Mouse (Mus musculus) embryo, embryonic 11 days (tissue): ENCODE results near the gene Vps41.
A peak's percentile ranks its signal among the peaks of the same experiment; 100 is the strongest.

Experiments
- DNase-seq: peaks from one replicate; pipeline ENCODE4 v3.0.0-alpha.2; 2015

Gene Vps41

DNA sequence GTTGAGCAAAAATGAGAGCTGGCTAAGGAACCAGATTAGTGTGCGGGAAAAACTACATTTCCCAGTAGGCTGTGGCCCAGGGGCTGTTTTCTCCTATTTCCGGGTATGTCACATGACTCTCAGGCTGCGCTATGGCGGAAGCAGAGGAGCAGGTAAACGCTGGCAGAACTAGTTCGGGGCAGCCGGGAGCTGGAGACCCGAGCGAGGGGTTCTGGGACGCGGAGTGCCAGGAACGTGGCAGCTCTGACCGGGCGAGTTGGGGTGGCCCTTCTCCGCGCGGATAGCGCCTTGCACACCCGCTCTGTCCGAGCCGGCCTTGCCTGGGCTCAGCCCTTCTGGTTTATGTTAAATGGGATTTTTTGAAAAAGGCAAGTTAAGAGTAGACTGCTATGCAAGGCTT is at the start of gene Vps41:
Vps41 (plus strand) TSS at position 102 of the 400 bp plus-strand sequence.
- DNase-seq: peak; percentile 89

DNA sequence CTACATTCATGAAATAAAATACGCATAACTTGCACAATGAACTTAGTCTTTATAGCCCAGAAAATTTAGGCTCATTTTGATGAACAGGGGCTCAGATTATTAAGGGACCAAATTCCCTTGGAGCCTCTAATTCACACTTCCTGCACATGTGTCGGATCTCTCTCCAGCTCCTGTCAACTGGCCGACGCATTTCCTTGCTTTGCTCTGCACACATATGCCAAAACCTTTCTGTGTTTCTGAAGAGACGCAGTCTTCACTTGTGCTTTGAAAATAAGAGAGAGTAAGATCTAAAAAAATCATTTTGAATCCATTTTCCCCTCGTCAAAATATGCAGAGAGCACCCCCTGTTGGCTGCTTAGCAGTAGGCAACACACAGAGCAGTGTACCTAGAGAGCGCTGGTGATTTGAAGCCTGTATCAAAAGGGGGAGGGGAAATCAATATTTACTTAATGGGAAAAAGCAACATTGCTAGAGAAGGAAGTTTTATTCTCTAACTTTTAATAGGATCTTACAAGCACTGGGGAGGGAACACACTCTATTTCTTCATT is 18.5 kb upstream of the Vps41 start:
- peak; percentile 68 for DNase-seq

DNA sequence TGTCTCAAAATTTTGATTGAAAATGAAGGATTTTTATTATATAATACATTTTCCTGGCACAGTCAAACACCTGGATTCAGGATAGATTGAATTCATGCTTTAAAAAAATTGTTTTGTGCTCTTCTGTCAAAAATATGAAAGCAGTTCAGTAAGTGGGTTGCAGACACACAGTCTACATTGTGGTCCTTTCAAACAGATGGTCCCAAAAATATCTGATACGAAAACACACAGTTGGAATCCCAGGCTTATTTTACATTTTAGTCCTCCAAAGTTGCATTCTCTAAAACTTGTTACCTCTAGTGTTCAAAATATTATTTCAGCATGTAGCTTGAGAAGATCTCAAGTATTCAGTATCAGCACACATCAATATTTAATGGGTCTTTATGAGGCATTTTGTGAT is 5.4 kb upstream of the Vps41 start:
- DNase-seq: no peak

DNA sequence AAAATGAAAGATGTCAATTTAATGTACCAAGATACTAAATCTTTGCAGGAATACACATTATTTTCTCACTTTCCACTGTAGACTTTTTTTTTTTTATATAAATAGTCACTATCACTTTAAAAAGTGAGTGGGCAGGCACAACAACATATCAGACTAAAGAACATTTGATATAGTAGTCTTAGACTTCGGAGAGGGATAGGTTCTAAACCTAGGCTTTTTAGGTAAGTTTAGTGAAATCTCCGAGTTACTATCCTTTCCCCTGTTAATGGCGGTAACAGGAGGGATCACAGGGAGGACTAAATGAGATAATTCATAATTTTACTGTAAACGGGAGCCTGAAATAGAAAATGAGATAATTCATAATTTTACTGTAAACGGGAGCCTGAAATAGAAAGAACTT is 379 bp upstream of the Vps41 start:
- no peak for DNase-seq

DNA sequence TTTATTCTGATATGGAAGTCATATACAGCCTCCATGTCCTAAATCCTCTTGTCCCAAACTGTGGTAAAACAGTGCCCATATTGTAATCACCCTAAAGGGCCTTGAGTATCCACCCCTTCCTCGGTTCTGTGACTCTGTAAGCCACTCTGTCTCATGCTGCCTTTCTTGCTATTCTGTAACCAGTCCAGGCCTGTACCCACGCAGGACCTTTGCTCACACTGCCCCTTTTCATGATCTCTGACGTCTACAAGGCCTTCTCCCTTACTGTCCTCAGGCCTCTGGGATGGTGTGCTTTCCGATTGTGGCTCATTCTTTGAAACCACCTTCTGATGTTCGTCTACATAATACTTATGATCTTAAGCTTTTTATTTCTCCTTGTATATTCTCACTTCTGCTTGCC is 1.4 kb downstream of the Vps41 start:
- no peak for DNase-seq

DNA sequence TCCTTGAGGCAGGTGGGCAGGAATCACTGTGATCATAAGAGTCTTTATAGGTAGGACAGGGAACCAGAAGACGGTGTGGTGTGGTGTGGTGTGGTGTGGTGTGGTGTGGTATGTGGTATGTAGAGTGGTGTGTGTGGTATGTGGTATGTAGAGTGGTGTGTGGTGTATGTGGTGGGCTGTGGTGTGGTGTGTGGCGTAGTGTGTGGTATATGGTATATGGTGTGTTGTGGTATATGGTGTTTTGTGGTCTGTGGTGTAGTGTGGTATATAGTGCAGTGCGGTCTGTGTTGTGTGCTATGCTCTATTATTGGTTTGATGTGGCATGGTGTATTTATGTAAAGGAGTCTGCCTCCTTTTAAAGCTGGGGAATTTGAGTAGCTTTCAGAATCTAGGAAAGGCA is 13.6 kb downstream of the Vps41 start:
- no peak for DNase-seq

DNA sequence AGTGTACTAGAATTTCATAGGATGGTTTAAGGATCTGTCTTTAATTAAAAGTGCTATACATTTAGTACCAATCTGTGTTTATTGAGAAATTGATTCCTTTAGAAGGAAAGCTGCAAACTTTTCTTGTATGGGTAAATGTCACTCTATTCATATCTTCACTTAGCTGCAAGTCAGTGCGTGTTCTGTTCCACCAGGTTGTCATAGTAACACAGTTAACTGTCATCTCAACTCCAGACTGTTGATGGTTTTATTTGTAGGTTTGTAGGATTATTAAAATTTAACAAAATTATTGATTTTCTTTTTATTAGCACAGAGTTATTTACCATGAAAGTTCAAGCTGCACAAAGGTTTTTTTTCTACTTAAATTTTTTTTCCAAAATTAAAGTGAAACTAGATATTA is 19.5 kb downstream of the Vps41 start:
- no peak for DNase-seq

DNA sequence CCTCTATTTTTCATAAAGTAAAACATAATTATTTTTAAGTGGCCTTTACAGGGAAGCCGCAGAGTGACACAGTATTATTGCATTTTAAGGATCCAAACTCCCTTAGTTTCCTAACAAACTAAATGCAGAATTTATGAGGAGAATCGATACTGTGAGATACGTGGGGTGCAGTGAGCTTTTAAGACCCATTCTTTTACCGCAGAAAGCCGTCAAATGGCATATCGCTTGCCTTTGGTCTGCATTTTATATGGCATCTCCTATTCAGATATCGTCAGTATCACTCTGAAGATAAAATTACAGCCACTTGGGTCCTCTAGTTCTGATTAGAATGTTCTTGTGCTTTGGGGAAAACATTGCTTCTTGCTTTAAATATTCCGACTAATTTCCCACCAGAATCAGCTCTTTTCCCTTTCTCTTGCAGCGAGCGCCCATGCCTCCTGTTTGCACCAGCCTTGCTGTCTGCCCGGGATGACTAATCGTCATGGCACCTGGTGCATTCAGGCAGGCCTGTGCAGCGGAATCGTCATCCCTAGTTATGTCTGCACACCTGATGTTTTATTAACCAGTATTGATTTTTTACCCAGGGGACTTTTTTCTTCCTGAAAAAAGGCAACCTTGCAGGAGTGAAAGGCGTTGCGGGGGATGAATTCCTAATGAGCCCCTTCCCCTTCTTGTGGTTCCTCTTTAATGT is 26.6 kb downstream of the Vps41 start:
- peak; percentile 16 for DNase-seq

DNA sequence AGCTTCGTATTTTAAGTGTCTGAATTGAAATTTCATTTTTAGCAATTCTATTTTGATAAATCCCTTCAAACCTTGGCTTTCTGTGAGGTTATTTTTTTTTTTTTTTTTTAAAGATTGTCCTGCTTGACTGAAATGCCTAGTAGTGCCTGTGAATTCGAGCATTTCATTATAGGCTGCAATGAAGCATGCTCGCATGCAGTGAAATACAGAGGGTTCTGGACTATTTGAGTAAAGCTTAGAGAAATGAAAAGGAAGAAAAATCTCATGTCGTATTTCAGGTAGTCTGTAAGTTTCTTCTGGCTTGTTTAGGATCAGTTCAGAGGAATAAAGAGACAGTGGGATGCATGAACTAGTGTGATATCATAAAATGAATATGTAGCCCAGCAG is 27.2 kb downstream of the Vps41 start:
- DNase-seq: no peak

DNA sequence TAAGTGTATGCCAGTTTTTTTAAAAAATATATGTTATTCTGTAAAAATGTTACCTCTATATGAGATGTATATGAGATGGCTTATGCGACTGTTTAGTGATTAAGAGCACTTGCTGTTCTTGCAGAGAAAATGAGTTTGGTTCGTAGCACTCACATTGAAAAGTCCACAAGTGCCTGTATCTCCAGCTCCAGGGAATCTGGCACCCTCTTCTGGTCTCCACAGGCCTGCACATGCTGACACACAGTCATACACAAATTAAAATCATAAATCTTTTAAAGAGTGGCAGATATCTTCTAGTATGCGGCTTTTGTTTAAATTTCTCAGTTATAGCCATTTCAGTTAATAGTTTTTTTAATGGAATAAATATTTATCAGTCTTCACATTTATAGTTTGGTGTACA is 40.9 kb downstream of the Vps41 start:
- DNase-seq: no peak

DNA sequence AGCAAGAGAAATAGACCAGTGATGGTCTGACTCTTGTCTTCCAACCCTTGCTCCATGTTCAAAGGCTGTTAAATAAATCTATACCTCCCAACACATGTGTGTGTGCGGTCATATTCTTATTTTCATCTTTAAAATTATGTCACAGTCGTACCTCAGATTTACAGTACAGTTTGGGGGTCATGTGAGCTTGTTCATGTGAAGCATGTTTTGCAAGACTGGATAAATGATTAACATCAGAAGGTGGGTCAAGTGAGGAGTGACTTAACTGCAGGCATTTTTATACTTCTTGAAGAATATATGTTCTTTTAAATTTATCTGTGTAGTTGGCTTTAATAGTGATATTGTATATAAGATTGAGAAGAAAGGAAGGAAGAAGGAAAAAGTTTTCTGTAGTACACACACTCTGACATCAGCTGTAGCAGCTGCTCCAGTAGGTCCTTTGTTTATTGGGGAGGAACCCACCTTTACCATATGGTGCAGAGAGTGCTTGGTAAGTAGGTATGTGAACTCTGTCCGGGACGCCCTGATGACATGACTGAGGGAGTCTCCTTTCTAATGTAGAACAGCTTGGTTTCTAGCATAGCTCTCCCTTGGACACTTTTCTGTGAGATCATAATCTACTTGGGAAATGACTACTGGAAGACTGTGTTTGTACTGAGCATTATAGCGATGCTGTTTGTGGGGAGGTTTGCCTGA is 42.4 kb downstream of the Vps41 start:
- DNase-seq: no peak

DNA sequence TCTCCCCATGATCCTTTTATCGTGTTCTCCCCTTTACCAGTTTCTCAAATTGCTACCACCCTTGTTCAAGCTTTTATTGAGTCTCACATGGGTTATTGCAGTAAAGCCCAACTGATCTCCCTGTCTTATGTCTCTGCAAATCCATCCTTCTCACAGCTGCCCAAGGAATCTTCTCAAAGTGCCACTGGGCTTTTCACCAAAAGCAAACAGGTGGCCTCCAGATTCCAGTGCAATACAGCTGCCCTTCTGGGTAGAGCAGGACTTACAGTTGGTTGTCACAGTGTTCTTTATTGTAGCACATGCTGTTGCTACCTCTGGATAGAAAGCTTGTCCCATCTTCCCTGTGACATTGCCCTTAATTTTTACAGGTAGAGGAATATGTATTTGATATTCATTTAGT is 44.4 kb downstream of the Vps41 start:
- DNase-seq: no peak

DNA sequence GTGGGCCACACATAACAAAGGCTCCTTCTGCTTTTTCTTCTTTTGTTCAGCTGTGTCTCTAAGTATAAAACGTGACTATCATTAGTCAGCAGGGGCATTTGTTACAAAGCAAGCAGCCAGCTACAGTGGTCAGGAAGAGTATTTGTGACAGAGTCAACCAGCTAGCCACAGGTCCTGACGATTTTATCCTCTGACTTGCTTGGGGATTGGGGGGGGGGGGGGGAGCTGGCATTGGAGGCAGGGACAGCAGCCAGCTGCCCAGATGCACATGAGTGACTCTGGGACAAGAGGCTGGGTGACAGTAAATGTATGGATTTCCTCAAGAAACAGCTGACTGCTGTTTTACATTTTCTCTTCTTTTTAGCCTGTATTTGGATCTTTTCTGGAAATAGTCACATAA is 50.8 kb downstream of the Vps41 start:
- no peak for DNase-seq

DNA sequence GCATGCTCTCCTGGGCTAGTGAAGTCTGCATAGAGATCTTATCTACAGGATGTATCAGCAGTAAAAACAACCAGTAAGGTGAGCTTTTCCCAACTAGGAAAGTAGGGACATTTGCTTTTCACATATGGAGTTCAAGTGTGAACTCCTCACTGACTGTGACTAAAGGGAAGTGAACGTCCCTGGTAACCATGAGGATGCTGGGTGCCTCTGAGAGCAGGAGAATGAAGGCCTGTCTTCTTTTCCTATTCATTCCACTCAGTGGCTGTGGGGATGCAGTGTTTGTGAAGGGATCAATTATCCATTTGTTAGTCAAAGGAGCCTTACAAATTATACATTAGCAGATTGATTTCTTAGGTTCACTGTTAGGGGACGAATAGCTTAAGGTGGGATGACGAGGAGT is 51.4 kb downstream of the Vps41 start:
- DNase-seq: no peak

DNA sequence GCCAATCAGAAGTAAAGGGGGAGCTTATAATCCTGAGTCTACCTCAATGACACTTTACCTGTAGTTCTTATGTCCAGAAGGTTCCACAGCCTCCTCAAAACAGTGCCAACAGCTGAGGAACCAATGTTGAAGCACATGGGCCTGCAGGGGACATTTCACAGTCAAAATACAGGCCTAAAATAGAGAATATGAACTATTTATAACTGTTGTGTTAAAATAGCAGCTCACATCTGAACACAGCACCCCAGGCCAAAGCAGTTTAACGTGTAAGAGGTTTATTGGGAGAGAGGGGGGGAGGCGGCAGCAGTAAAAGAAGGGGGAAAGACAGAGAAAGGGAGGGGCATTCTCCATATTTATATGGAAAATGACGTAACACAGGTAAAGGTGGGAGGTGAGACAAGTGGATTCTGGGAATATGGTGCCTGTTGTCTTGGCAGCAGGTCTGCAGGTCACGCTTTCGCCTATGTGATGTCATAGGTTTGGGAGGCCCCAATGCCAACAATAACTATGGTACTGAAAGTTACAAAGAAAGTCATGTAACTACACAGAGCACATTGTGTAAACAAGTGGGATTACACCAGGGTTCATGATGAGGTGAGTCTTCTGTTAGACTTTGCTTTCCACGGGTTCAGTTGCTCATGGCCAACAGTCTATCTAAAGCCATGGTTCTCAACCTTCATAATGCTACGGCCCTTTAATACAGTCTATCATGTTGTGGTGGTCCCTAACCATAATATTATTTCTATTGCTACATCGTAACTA is 56.5 kb downstream of the Vps41 start:
- DNase-seq: no peak

DNA sequence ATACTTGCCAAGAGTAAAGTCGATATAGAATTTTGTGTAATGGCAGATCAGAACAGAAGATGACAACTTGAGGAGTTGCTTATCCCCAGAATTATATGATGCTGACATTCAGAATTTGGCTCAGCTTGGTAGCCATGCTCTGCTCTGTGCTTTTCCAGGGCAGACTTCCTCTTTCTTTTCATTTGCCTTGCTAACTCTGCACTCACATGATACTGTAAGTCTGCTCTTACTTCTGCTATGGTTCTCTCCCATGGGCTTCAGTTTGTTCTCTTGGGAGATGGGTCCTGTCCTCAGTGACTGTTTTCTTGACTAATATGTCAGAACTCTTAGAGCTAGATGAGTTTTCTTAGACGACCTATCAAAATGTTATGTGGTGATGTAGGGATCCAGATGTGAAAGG is 64.2 kb downstream of the Vps41 start:
- DNase-seq: no peak

DNA sequence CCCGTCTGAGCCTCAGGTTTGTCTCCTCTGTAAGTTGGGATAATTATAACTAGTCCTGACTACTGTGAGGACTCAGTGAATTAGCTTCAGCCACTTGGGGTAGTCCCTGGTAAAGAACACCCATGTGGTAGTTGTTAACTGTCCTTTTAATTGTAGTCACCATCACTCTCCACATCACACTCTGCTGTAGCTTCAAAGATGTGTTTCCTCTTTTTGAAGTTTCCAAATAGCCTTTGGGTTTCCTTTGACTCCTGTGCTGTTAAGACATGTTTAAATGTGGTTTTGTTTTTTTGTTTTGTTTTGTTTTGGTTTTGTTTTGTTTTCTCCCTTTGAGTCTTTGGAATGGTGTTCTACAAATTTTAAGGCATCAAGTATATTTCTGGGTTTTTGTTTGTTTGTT is 68.6 kb downstream of the Vps41 start:
- no peak for DNase-seq

DNA sequence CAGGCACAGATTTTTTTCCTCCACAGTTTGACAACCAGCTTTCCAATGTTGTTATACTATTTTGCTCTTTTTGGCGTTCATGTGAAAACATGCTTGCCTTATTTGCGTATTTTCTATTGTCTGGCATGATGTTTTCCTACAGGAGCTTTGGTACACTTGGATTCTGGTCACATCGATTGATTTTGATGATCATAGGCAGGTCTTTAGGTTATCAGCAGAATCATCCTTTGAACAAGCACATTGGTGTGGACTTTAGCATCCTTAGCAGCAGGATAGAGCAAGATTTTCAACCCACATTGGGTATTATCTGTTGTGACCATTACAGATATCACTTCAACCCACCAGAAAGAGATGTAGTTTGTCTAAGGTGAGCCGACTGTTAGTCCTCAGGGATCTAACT is 71.0 kb downstream of the Vps41 start:
- DNase-seq: no peak

DNA sequence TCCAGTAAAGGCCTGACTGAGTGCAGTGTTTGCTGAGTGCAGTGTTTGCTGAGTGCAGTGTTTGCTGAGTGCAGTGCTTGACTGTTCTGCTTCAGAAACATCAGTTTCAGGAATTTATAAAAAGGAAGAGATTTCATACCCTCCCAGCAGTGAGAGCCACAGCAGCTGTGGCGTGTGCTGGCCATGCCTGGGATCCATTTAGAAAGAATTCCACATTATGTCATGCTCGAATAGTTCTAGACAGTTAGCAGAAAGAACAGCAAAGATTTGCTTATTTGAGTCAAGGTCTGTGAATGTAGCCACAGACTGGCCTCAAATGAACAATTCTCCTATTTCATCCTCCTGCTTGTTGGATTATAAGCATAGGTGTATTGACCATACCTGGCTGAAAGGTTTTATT is 71.6 kb downstream of the Vps41 start:
- no peak for DNase-seq

DNA sequence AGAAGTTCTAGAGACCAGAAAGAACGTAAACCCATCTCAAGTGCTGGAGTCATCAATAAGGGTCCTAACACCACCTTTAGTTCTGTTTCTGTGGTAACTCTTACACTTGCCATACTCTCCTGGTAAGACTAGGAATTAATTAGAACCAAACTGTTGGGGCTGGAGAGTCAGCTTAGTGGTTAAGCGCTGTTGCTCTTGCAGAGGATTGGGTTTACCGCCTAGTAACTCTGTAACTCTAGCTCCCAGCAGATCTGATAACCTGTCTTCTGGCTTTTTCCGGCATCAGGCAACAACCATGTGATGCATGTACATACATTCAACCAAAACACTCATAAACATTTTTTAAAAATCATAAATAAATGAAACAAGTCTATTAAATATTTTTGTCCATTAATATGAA is 72.6 kb downstream of the Vps41 start:
- no peak for DNase-seq

DNA sequence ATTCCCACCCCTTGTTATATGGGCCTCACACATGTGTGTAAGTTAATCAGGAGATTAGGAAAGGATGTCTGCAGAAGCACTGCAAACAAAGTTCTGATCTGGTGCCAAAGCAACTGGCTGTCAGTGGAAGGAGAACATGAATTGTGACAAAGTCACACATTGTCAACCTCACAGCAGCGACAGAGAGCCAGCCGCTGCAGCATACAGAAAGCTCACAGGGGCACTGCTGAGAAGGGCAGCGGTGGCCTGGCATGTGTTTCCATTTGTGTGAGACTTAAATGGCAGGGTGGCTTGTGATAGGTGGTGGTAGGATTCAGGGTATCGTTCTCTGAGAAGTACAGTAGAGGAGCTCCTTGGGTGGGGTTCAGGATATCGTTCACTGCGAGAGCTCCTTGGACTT is 73.0 kb downstream of the Vps41 start:
- no peak for DNase-seq

DNA sequence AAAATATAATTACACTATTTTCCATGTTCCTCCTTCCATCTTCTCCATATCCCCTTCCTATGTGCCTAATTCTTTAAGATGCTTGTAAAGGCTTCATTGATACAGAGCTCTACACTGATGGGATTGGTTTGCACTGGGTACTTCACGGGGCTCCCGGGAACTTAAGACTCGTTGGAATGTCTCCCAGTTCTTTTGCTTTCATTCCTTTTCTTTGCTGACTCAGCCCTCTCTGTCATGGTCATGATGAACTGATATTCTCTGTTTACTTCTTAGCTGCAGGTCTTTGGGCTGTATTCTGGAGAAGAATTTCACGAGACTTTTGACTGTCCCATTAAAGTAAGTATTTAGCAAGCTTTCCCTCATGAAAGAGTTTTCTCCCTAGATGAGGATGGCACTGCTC is 74.2 kb downstream of the Vps41 start:
- DNase-seq: no peak

DNA sequence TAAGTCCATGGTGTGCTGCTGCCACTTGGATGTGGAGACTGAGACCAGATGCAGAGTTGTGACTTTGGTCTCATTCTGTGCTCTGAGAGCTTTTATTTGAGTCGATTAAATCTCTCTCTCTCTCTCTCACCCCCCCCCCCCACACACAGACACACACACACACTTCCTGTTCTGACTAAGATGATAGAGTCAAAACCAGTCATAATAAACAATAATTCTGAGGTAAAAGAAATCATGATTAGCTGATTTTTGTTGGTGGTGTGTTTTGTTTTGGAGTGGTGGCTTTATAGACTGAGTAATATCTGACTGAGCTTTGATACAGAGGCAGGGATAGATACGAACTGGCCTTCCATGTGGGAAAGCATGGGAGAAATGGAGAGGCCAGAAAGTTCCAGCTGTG is 74.6 kb downstream of the Vps41 start:
- DNase-seq: no peak

DNA sequence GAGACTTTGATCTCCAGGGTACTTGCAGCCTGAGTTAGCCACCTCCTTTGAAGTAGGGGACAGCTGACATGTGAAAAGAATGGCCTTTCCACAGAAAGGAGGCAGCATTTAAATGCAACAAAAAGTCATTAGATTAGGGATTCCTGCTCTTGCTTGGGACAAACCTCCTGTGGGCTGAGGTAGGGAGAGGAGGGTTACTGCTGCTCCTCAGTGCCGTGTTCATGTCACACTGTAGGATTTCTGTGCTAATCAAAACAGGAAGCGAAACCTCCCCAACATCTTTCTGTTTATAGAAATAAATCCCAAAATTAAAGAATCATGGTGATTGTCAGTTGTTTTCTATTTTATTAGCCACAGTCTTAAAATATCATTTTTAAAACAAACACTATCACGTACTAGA is 77.4 kb downstream of the Vps41 start:
- DNase-seq: no peak
